14 mouse cellular contexts compared by ENCODE assay signal in genomic region chr10:95156410-95156809, GRCm38 (mm10).
DNase-seq lines count a peak whose midpoint lies in the region; ATAC-seq and TF ChIP-seq lines count a peak whose summit lies in the region.
"Had no signal": no experiment of that assay in that cellular context is flagged by ENCODE, and none has a peak within 500 bp of the region (broad histone marks: within the 10 kb centered on the region; RNA-seq: fewer than 3 reads in every experiment).

No protein-coding gene starts in this region.

- no peak for TF ChIP-seq POLR2A in MEL (IDR thresholded peaks at IDR 0.05; ENCODE audit: control insufficient read depth in 1 of 2, insufficient read depth in 1 of 2, low read depth in 1 of 2, low read length in 2 of 2, poor library complexity in 1 of 2)

- no peak overlapping the region for H3K9ac ChIP-seq in hindbrain, postnatal 0 days (replicated peaks; ENCODE audit: low read length)
- H3K9ac ChIP-seq in hindbrain, embryonic 14.5 days: no peak overlapping the region
- H3K9ac ChIP-seq in midbrain, embryonic 11.5 days (ENCODE audit: low read length): no peak overlapping the region
- no peak overlapping the region for H3K9ac ChIP-seq in MEL (ENCODE audit: control insufficient read depth, low read depth, low read length, poor library complexity, severe bottlenecking)
- H3K9ac ChIP-seq: liver, embryonic 13.5 days had no signal

- peak; percentile 24 for TF ChIP-seq CTCF in hindbrain, postnatal 0 days (IDR thresholded peaks at IDR 0.05; ENCODE audit: low read depth)
- peak in 2 of 3 experiments; percentile 39 to 55; a peak in 5 of 6 replicates for TF ChIP-seq CTCF in MEL (IDR thresholded peaks at IDR 0.05 in 2 of 3, conservative IDR thresholded peaks at IDR 0.05 in 1 of 3; ENCODE audit: control insufficient read depth in 1 of 3, insufficient read depth in 1 of 3, low read depth in 2 of 3, low read length in 3 of 3, poor library complexity in 1 of 3, severe bottlenecking in 1 of 3)

- no peak overlapping the region for H3K27ac ChIP-seq in hindbrain, postnatal 0 days
- no peak overlapping the region for H3K27ac ChIP-seq in hindbrain, embryonic 14.5 days
- H3K27ac ChIP-seq in midbrain, embryonic 11.5 days (ENCODE audit: low read depth, low read length): no peak overlapping the region
- no peak overlapping the region for H3K27ac ChIP-seq in midbrain, embryonic 10.5 days (replicated peaks)
- no peak overlapping the region for H3K27ac ChIP-seq in MEL (ENCODE audit: control insufficient read depth, low read depth, low read length)
- H3K27ac ChIP-seq: liver, embryonic 13.5 days had no signal

- no peak overlapping the region for H3K4me2 ChIP-seq in hindbrain, postnatal 0 days (ENCODE audit: low read depth, low read length)
- H3K4me2 ChIP-seq in hindbrain, embryonic 14.5 days (replicated peaks): no peak overlapping the region
- H3K4me2 ChIP-seq in midbrain, embryonic 11.5 days: no peak overlapping the region
- H3K4me2 ChIP-seq: heart, embryonic 11.5 days; liver, embryonic 13.5 days had no signal

- H3K4me1 ChIP-seq in hindbrain, postnatal 0 days (ENCODE audit: insufficient read depth, low read length): no peaks in the 10 kb centered on the region
- H3K4me1 ChIP-seq in hindbrain, embryonic 14.5 days (replicated peaks; ENCODE audit: control insufficient read depth, insufficient read depth, low read length): no peaks in the 10 kb centered on the region
- no peaks in the 10 kb centered on the region for H3K4me1 ChIP-seq in midbrain, embryonic 11.5 days (ENCODE audit: control insufficient read depth, insufficient read depth, low read length)
- no peaks in the 10 kb centered on the region for H3K4me1 ChIP-seq in midbrain, embryonic 10.5 days
- H3K4me1 ChIP-seq in MEL (ENCODE audit: control insufficient read depth in 1 of 2, insufficient read depth in 2 of 2, low read length in 2 of 2): peaks cover 0 to 20% of the 10 kb centered on the region in 2 experiments; a peak in 2 of 4 replicates
- H3K4me1 ChIP-seq: liver, embryonic 13.5 days had no signal

- WGBS in hindbrain, postnatal 0 days: 94% methylated on average over 5 of the region's 7 CpGs
- WGBS in hindbrain, embryonic 14.5 days: 94% methylated on average over 5 of the region's 7 CpGs
- 93% methylated on average over 5 of the region's 7 CpGs for WGBS in midbrain, embryonic 11.5 days
- 91% methylated on average over 5 of the region's 7 CpGs for WGBS in midbrain, embryonic 10.5 days

- no peaks in the 10 kb centered on the region for H3K27me3 ChIP-seq in hindbrain, postnatal 0 days (ENCODE audit: insufficient read depth, low read length)
- no peaks in the 10 kb centered on the region for H3K27me3 ChIP-seq in hindbrain, embryonic 14.5 days (ENCODE audit: control insufficient read depth, insufficient read depth, low read length)
- H3K27me3 ChIP-seq in midbrain, embryonic 11.5 days (ENCODE audit: control insufficient read depth, insufficient read depth, low read length): no peaks in the 10 kb centered on the region
- H3K27me3 ChIP-seq in midbrain, embryonic 10.5 days (ENCODE audit: low read depth, poor library complexity, severe bottlenecking): no peaks in the 10 kb centered on the region
- peaks cover 1 to 2% of the 10 kb centered on the region in 2 experiments; a peak in 3 of 4 replicates for H3K27me3 ChIP-seq in MEL (ENCODE audit: control insufficient read depth in 1 of 2, insufficient read depth in 2 of 2, low read length in 2 of 2)

- peak; percentile 22 for TF ChIP-seq RAD21 in MEL (IDR thresholded peaks at IDR 0.05; ENCODE audit: low read depth, low read length)

- no peak for ATAC-seq in hindbrain, postnatal 0 days
- no peak for ATAC-seq in hindbrain, embryonic 14.5 days (ENCODE audit: low FRiP score)
- no peak for ATAC-seq in midbrain, embryonic 11.5 days (ENCODE audit: low FRiP score)
- no peak for ATAC-seq in frontal cortex, adult (ENCODE audit: low TSS enrichment)
- ATAC-seq: hindbrain, embryonic 16.5 days had no signal

- no peaks in the 10 kb centered on the region for H3K36me3 ChIP-seq in hindbrain, postnatal 0 days (ENCODE audit: insufficient read depth, low read length)
- no peaks in the 10 kb centered on the region for H3K36me3 ChIP-seq in hindbrain, embryonic 14.5 days (replicated peaks; ENCODE audit: control insufficient read depth, insufficient read depth)
- no peaks in the 10 kb centered on the region for H3K36me3 ChIP-seq in midbrain, embryonic 11.5 days (ENCODE audit: control insufficient read depth, insufficient read depth, low read length)
- no peaks in the 10 kb centered on the region for H3K36me3 ChIP-seq in midbrain, embryonic 10.5 days
- peaks cover 0 to 17% of the 10 kb centered on the region in 2 experiments; a peak in 2 of 4 replicates for H3K36me3 ChIP-seq in MEL (ENCODE audit: control insufficient read depth in 1 of 2, insufficient read depth in 2 of 2, low read length in 2 of 2)
- H3K36me3 ChIP-seq: liver, embryonic 13.5 days had no signal

- DNase-seq in hindbrain, postnatal 0 days (ENCODE audit: low spot score): no peak
- DNase-seq in hindbrain, embryonic 14.5 days (ENCODE audit: low spot score): no peak
- DNase-seq in midbrain, embryonic 11.5 days (ENCODE audit: low spot score, missing footprints): peak; percentile 37
- DNase-seq in midbrain, embryonic 10.5 days (ENCODE audit: low spot score): no peak
- no peak for DNase-seq in MEL (ENCODE audit: low read depth, low spot score)
- peak; percentile 49 for DNase-seq in thymus, postnatal 14 days
- no peak for DNase-seq in frontal cortex, postnatal 36 days (ENCODE audit: low spot score in 2 of 2)
- DNase-seq: adrenal gland, postnatal 14 days; cerebellum, adult 11 months; liver, embryonic 13.5 days had no signal

- H3K9me3 ChIP-seq in hindbrain, postnatal 0 days (ENCODE audit: low read length): no peaks in the 10 kb centered on the region
- H3K9me3 ChIP-seq in hindbrain, embryonic 14.5 days (ENCODE audit: control insufficient read depth, low read length): no peaks in the 10 kb centered on the region
- H3K9me3 ChIP-seq in midbrain, embryonic 11.5 days (ENCODE audit: control insufficient read depth, low read length): no peaks in the 10 kb centered on the region
- H3K9me3 ChIP-seq in midbrain, embryonic 10.5 days (replicated peaks): no peaks in the 10 kb centered on the region
- no peaks in the 10 kb centered on the region for H3K9me3 ChIP-seq in MEL (replicated peaks; ENCODE audit: insufficient read depth, low read length)
- H3K9me3 ChIP-seq: liver, embryonic 13.5 days had no signal

- H3K4me3 ChIP-seq in hindbrain, postnatal 0 days (ENCODE audit: low read length): no peak overlapping the region
- no peak overlapping the region for H3K4me3 ChIP-seq in hindbrain, embryonic 14.5 days (replicated peaks; ENCODE audit: low read length)
- H3K4me3 ChIP-seq in midbrain, embryonic 11.5 days (ENCODE audit: low read depth, low read length): no peak overlapping the region
- H3K4me3 ChIP-seq in midbrain, embryonic 10.5 days: no peak overlapping the region
- H3K4me3 ChIP-seq in MEL (ENCODE audit: control insufficient read depth in 1 of 2, insufficient read depth in 1 of 2, low read depth in 2 of 2, low read length in 2 of 2): no peak overlapping the region
- H3K4me3 ChIP-seq: erythroblast, embryonic 14.5 days; liver, embryonic 13.5 days had no signal

- TF ChIP-seq EP300 in MEL (IDR thresholded peaks at IDR 0.05; ENCODE audit: low read depth in 1 of 2, low read length in 2 of 2): no peak

- H3K79me2 ChIP-seq in MEL (ENCODE audit: control insufficient read depth, insufficient read depth, low read length, poor library complexity): no peaks in the 10 kb centered on the region

TF ChIP-seq in MEL, 35 proteins besides CTCF, POLR2A, EP300 and RAD21:
- TF ChIP-seq MAFK (IDR thresholded peaks at IDR 0.05; ENCODE audit: borderline replicate concordance, low read depth, low read length): no peak
- no peak for TF ChIP-seq SIN3A (IDR thresholded peaks at IDR 0.05; ENCODE audit: low read length)
- peak; percentile 43 for TF ChIP-seq SMC3 (IDR thresholded peaks at IDR 0.05; ENCODE audit: low read depth, low read length)

Comparison
In these comparisons a context has a peak if more than half of its experiments do, and no peak if none do; other contexts are left out.
1. DNase-seq: peak in midbrain, embryonic 11.5 days (single experiment) and thymus, postnatal 14 days (single experiment); none in hindbrain, postnatal 0 days (single experiment), hindbrain, embryonic 14.5 days (single experiment), midbrain, embryonic 10.5 days (single experiment), MEL (single experiment) and frontal cortex, postnatal 36 days (0 of 2).